ENCODE assay signal across 9 mouse cellular contexts in the genomic region with DNA sequence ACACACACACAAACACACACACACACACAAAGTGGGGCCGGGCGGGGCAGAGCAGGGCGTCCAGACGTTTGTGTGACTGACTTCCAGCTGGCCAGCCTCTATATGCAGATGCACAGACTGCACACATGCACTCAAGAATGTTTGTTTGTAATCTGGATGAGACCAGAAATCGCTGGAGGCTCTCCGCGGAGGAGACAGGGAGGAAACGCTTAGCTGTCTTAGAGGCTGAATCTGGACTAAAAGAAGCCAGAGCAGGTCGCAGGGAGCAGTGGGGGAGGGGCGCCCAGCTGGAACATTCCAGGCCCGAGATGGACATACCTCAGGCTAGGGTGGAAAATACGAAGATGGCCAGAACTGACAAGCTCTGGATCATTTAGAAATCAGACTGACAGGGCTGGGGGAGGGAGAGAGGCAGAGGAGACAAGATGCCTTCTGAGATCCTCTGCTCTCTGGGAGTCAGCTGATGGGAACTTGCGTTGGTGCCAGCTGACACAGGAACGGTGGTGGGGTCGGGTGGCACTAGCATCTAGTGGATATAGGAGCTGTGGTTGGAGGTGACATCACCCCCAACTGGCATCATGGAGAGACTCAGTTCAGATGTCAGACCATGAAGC. TPM values are rescaled to one million over a fixed set of nuclear protein-coding genes. Genes with fewer than 3 reads are reported as not detected.
DNase-seq lines count a peak whose midpoint lies in the region; ATAC-seq and TF ChIP-seq lines count a peak whose summit lies in the region.
"Had no signal": no experiment of that assay in that cellular context is flagged by ENCODE, and none has a peak within 500 bp of the region (broad histone marks: within the 10 kb centered on the region; RNA-seq: fewer than 3 reads in every experiment).

No protein-coding gene starts in this region.

- DNase-seq in heart, adult 11 months: peak; percentile 94
- no peak for DNase-seq in heart, adult 18-20 months
- peak; percentile 74 for DNase-seq in MN1 (ENCODE audit: low spot score)
- DNase-seq in thymus, postnatal 0 days (ENCODE audit: low spot score): no peak
- no peak for DNase-seq in right cerebral cortex, postnatal 25 days

- H3K9ac ChIP-seq in embryonic facial prominence, embryonic 15.5 days: no peak overlapping the region
- H3K9ac ChIP-seq in intestine, postnatal 0 days (ENCODE audit: low read depth, low read length): no peak overlapping the region
- H3K9ac ChIP-seq in midbrain, embryonic 16.5 days (ENCODE audit: low read depth, low read length): peak overlapping the region; percentile 3; the same call in 1 of the 2 replicates

- ATAC-seq in embryonic facial prominence, embryonic 15.5 days (ENCODE audit: insufficient number of reproducible peaks, low FRiP score, low TSS enrichment, low read depth): peak; percentile 66
- 0 out of 2 replicates have a peak, but pooled peaks have one; percentile 14 for ATAC-seq in intestine, postnatal 0 days
- ATAC-seq in midbrain, embryonic 16.5 days: no peak

- H3K4me1 ChIP-seq in embryonic facial prominence, embryonic 15.5 days: peaks cover 18% of the 10 kb centered on the region
- no peaks in the 10 kb centered on the region for H3K4me1 ChIP-seq in intestine, postnatal 0 days (replicated peaks; ENCODE audit: control insufficient read depth, insufficient read depth, low read length)
- H3K4me1 ChIP-seq in midbrain, embryonic 16.5 days (ENCODE audit: control insufficient read depth, insufficient read depth, low read length): peaks cover 4% of the 10 kb centered on the region; the same call in 1 of the 2 replicates

- TF ChIP-seq CTCF in intestine, postnatal 0 days (IDR thresholded peaks at IDR 0.05; ENCODE audit: low read depth): no peak

- no peaks in the 10 kb centered on the region for H3K27me3 ChIP-seq in embryonic facial prominence, embryonic 15.5 days
- H3K27me3 ChIP-seq in intestine, postnatal 0 days (replicated peaks; ENCODE audit: control insufficient read depth, insufficient read depth, low read length): no peaks in the 10 kb centered on the region
- H3K27me3 ChIP-seq in midbrain, embryonic 16.5 days (ENCODE audit: control insufficient read depth, insufficient read depth, low read depth, low read length): no peaks in the 10 kb centered on the region
- H3K27me3 ChIP-seq: CH12.LX had no signal

- H3K9me3 ChIP-seq in embryonic facial prominence, embryonic 15.5 days (replicated peaks): no peaks in the 10 kb centered on the region
- no peaks in the 10 kb centered on the region for H3K9me3 ChIP-seq in intestine, postnatal 0 days (ENCODE audit: control insufficient read depth)
- H3K9me3 ChIP-seq in midbrain, embryonic 16.5 days (replicated peaks; ENCODE audit: control insufficient read depth, low read length, poor library complexity, severe bottlenecking): no peaks in the 10 kb centered on the region

- H3K4me3 ChIP-seq in embryonic facial prominence, embryonic 15.5 days (replicated peaks): no peak overlapping the region
- no peak overlapping the region for H3K4me3 ChIP-seq in intestine, postnatal 0 days (ENCODE audit: low read depth, low read length)
- no peak overlapping the region for H3K4me3 ChIP-seq in midbrain, embryonic 16.5 days (ENCODE audit: low read depth, low read length)

- H3K27ac ChIP-seq in embryonic facial prominence, embryonic 15.5 days (replicated peaks): peak overlapping the region; percentile 75
- no peak overlapping the region for H3K27ac ChIP-seq in intestine, postnatal 0 days (ENCODE audit: low read depth, low read length)
- no peak overlapping the region for H3K27ac ChIP-seq in midbrain, embryonic 16.5 days (ENCODE audit: low read length)

- 0 out of 2 replicates have a peak overlapping the region, but pooled peaks have one; percentile 17 for H3K4me2 ChIP-seq in embryonic facial prominence, embryonic 15.5 days (replicated peaks)
- H3K4me2 ChIP-seq in intestine, postnatal 0 days (replicated peaks; ENCODE audit: low read depth): no peak overlapping the region
- H3K4me2 ChIP-seq in midbrain, embryonic 16.5 days (ENCODE audit: low read length): no peak overlapping the region

- 7% methylated on average over 15 of the region's 15 CpGs for WGBS in embryonic facial prominence, embryonic 15.5 days
- WGBS in intestine, postnatal 0 days: 24% methylated on average over 15 of the region's 15 CpGs
- 28% methylated on average over 15 of the region's 15 CpGs for WGBS in midbrain, embryonic 16.5 days

- no peaks in the 10 kb centered on the region for H3K36me3 ChIP-seq in embryonic facial prominence, embryonic 15.5 days
- H3K36me3 ChIP-seq in intestine, postnatal 0 days (ENCODE audit: control insufficient read depth, insufficient read depth): no peaks in the 10 kb centered on the region
- H3K36me3 ChIP-seq in midbrain, embryonic 16.5 days (ENCODE audit: control insufficient read depth, insufficient read depth, low read length): no peaks in the 10 kb centered on the region

RNA-seq across cellular contexts. Expression of a gene that starts 7.6 kb away (rescaled TPM):
- total RNA-seq in heart, adult 18-20 months (2021): 10 to 100 TPM; 41.2 to 44.8 TPM
- polyA plus RNA-seq in embryonic facial prominence, embryonic 15.5 days (2015; fragmentation: Nextera tagmentation; extraction: Ambion mirVana): 50.4 and 50.9 TPM in 2 replicates
- 43.5 and 57.7 TPM in 2 replicates for polyA plus RNA-seq in intestine, postnatal 0 days (2015; fragmentation: Nextera tagmentation; extraction: Ambion mirVana)
- 78.7 and 87.3 TPM in 2 replicates for polyA plus RNA-seq in midbrain, embryonic 16.5 days (2015; fragmentation: Nextera tagmentation; extraction: Ambion mirVana)
- 38.8 and 46.7 TPM in 2 replicates for polyA plus RNA-seq in thymus, postnatal 0 days (2015; fragmentation: Nextera tagmentation; extraction: Ambion mirVana)

Comparison
In these comparisons a context has a peak if more than half of its experiments do, and no peak if none do; other contexts are left out.
1. DNase-seq: peak in heart, adult 11 months (single experiment) and MN1 (single experiment); none in heart, adult 18-20 months (0 of 2), thymus, postnatal 0 days (single experiment) and right cerebral cortex, postnatal 25 days (single experiment).